Mouse (Mus musculus): Measurements from ENCODE around the gene Krt24. TPM values are rescaled to one million over a fixed set of nuclear protein-coding genes. Genes with fewer than 3 reads are reported as not detected.

Krt24 gene
- 2.9 and 4.7 TPM in 2 replicates for polyA plus RNA-seq (2015; fragmentation: Nextera tagmentation; extraction: Ambion mirVana)

- Histone ChIP-seq H3K9me3 (replicated peaks) (no peaks in the 10 kb centered on the region), H3K27me3 (no peaks in the 10 kb centered on the region), H3K36me3 (no peaks in the 10 kb centered on the region), H3K4me2 (replicated peaks) (no peak within 1 kb of the TSS), H3K9ac (no peak within 1 kb of the TSS), H3K4me3 (replicated peaks) (no peak within 1 kb of the TSS), H3K27ac (replicated peaks) (no peak within 1 kb of the TSS), H3K4me1 (peaks cover 4% of the 10 kb centered on the region)
- 38% methylated on average over 11 of the region's 11 CpGs for WGBS
- ATAC-seq (ENCODE audit: insufficient number of reproducible peaks, low FRiP score, low TSS enrichment, low read depth) = peak; percentile 51; the same call in 1 of the 2 replicates
Observed at GRCm38 (mm10) chr11:99284833-99285312, at the start of gene Krt24. Gene Krt24 (minus strand): TSS chr11:99285262.

DNA sequence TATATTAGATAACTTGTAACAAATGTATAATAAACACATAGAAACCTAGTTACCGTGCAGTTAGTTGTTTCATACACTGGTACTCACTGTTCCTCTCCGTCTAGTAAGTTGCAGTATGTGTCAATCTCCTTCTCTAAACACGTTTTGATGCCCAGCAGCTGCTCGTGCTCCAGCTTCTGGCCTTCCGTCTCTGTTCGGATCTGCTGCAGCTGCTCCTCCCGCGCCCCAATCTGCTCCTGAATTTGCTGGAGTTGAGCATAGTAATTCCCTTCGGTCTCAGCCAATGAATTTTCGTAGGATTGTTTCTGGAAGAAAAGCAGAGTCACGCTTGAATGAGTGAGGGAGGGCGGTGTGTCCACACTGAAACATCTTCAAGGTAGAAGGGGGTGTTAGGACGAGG is 48.4 kb upstream of the Krt24 start:
- Histone ChIP-seq H3K27ac (replicated peaks) (no peak overlapping the region), H3K27me3 (no peaks in the 10 kb centered on the region), H3K4me2 (replicated peaks) (no peak overlapping the region), H3K9ac (no peak overlapping the region), H3K36me3 (no peaks in the 10 kb centered on the region), H3K4me1 (no peaks in the 10 kb centered on the region), H3K4me3 (replicated peaks) (no peak overlapping the region), H3K9me3 (replicated peaks) (no peaks in the 10 kb centered on the region)
- no peak for ATAC-seq (ENCODE audit: insufficient number of reproducible peaks, low FRiP score, low TSS enrichment, low read depth)
- WGBS = 63% methylated on average over 13 of the region's 13 CpGs

- H3K27ac ChIP-seq (replicated peaks) = no peak overlapping the region
- no peaks in the 10 kb centered on the region for H3K9me3 ChIP-seq (replicated peaks)
- H3K27me3 ChIP-seq = no peaks in the 10 kb centered on the region
- no peak overlapping the region for H3K4me2 ChIP-seq (replicated peaks)
- WGBS = 70% methylated on average over 2 of the region's 2 CpGs
- no peaks in the 10 kb centered on the region for H3K36me3 ChIP-seq
- H3K4me1 ChIP-seq = no peaks in the 10 kb centered on the region
- H3K9ac ChIP-seq = no peak overlapping the region
- no peak overlapping the region for H3K4me3 ChIP-seq (replicated peaks)
- ATAC-seq (ENCODE audit: insufficient number of reproducible peaks, low FRiP score, low TSS enrichment, low read depth) = no peak
Observed at GRCm38 (mm10) chr11:99329655-99330054, 44.6 kb upstream of the Krt24 start.

DNA sequence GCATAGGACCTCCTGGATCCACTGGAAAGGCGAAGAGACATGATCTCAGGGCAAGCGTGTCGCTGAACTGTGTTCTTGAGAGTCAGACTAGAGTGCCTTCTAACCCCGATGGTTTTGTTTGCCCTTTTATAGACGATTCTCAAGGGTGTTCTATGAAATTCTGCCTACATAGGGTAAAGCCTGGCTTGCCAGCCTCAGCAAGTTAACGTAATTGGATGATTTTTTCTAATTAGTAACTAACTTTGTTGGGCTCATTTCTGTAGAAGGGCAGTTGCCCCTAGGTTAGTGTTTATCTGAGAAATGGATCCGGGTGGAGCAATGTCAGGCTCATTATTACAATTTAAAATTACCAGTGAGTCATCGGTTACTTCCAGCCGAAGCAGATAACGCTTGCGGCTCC is 37.8 kb upstream of the Krt24 start, which contains the start of gene Krt25:
Gene Krt25 (minus strand): TSS at position 101 of the 400 bp plus-strand sequence.
- Histone ChIP-seq H3K27ac (replicated peaks) (no peak within 1 kb of the TSS), H3K9ac (no peak within 1 kb of the TSS), H3K4me1 (0 out of 2 replicates have a peak, but pooled peaks cover 4% of the 10 kb centered on the region), H3K9me3 (replicated peaks) (no peaks in the 10 kb centered on the region), H3K27me3 (no peaks in the 10 kb centered on the region), H3K4me2 (replicated peaks) (no peak within 1 kb of the TSS), H3K36me3 (no peaks in the 10 kb centered on the region), H3K4me3 (replicated peaks) (no peak within 1 kb of the TSS)
- WGBS = 86% methylated on average over 11 of the region's 11 CpGs
- ATAC-seq (ENCODE audit: insufficient number of reproducible peaks, low FRiP score, low TSS enrichment, low read depth) = no peak

DNA sequence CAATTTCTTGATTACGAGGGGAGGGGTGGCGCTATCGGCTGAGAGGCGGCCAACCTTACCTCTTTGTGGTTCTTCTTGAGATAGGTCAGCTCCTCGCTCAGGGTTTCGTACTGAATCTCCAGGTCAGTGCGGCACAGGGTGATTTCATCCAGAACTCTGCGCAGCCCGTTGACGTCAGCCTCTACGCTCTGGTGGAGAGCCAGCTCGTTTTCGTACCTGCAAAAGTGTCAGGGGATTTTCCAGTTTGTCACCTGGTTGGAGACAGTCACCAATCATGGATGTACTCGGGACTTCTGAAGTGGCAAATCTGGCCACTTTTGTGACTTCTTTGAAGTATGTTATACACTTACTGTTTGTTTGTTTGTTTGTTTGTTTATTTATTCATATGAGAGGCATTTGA is 36.0 kb upstream of the Krt24 start:
- H3K27me3 ChIP-seq = no peaks in the 10 kb centered on the region
- H3K4me1 ChIP-seq = 0 out of 2 replicates have a peak, but pooled peaks cover 4% of the 10 kb centered on the region
- no peak overlapping the region for H3K27ac ChIP-seq (replicated peaks)
- H3K4me3 ChIP-seq (replicated peaks) = no peak overlapping the region
- H3K9me3 ChIP-seq (replicated peaks) = no peaks in the 10 kb centered on the region
- no peaks in the 10 kb centered on the region for H3K36me3 ChIP-seq
- no peak for ATAC-seq (ENCODE audit: insufficient number of reproducible peaks, low FRiP score, low TSS enrichment, low read depth)
- 88% methylated on average over 14 of the region's 14 CpGs for WGBS
- no peak overlapping the region for H3K4me2 ChIP-seq (replicated peaks)
- no peak overlapping the region for H3K9ac ChIP-seq

DNA sequence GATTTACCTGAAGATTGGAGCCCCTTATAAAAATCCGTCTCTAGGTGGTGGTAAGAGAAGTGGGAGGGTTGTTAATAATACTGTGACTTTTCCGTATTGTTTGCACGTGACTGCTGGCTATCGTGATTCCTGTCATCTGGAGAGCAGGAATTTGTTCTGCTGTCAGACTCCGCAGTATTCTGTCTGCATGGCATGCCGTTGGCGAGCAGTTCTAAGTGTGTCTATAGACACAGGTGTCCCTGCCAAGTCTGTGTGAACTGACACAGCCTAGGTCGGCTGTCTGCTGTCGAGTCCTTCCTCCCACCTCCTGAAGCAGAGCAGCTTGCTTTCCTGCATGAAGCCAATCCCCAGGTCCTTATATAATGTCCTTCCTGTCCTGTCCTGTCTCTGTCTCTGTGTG is 34.1 kb upstream of the Krt24 start:
- Histone ChIP-seq H3K4me1 (0 out of 2 replicates have a peak, but pooled peaks cover 4% of the 10 kb centered on the region), H3K9me3 (replicated peaks) (no peaks in the 10 kb centered on the region), H3K27me3 (no peaks in the 10 kb centered on the region), H3K36me3 (no peaks in the 10 kb centered on the region), H3K4me3 (replicated peaks) (no peak overlapping the region), H3K4me2 (replicated peaks) (no peak overlapping the region), H3K9ac (no peak overlapping the region), H3K27ac (replicated peaks) (no peak overlapping the region)
- 45% methylated on average over 9 of the region's 9 CpGs for WGBS
- no peak for ATAC-seq (ENCODE audit: insufficient number of reproducible peaks, low FRiP score, low TSS enrichment, low read depth)

DNA sequence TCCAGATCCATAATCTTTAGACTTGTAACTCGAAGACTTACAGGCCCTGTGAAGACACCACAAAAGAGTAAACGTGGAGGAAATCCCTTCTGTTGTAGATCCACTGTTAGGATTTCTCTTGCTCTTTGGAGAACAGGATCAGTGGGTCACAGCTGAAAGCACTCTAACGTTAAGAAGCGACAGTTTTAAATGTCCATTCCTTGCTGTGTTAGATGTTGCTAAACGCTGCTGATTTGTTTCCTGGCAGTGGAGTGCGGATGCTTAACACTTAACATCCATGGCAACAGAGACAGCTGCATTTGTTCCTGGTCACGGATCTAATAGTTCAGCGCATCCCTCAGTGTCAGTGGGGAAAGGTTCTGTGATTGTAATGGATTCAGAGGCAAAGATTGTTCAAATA is 31.5 kb upstream of the Krt24 start:
- H3K36me3 ChIP-seq = no peaks in the 10 kb centered on the region
- no peaks in the 10 kb centered on the region for H3K27me3 ChIP-seq
- no peak overlapping the region for H3K9ac ChIP-seq
- 53% methylated on average over 8 of the region's 8 CpGs for WGBS
- H3K4me2 ChIP-seq (replicated peaks) = no peak overlapping the region
- no peak for ATAC-seq (ENCODE audit: insufficient number of reproducible peaks, low FRiP score, low TSS enrichment, low read depth)
- no peak overlapping the region for H3K27ac ChIP-seq (replicated peaks)
- 0 out of 2 replicates have a peak, but pooled peaks cover 4% of the 10 kb centered on the region for H3K4me1 ChIP-seq
- no peak overlapping the region for H3K4me3 ChIP-seq (replicated peaks)
- H3K9me3 ChIP-seq (replicated peaks) = no peaks in the 10 kb centered on the region

DNA sequence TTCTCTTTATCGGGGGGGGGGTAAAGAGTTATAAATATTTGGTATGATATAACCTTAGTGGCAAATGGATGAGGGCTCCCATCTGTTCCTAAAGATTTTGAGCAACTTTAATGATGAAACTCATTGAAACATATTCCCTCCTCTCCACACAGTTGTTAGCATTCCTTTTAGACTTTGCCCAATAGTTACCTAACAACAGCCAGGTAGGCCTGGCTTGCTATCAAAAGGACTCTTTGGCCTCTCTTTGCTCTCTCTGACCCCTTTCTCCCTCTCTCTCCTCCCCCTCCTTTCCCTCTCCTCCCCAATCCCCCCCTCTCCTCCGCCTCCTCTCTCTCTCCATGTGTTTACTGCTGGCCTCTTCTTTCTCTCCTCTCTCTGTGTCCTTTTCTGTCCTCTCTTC is 29.5 kb upstream of the Krt24 start:
- Histone ChIP-seq H3K27ac (replicated peaks) (no peak overlapping the region), H3K4me2 (replicated peaks) (no peak overlapping the region), H3K9me3 (replicated peaks) (no peaks in the 10 kb centered on the region), H3K4me1 (0 out of 2 replicates have a peak, but pooled peaks cover 4% of the 10 kb centered on the region), H3K36me3 (no peaks in the 10 kb centered on the region), H3K27me3 (no peaks in the 10 kb centered on the region), H3K9ac (no peak overlapping the region), H3K4me3 (replicated peaks) (no peak overlapping the region)
- no peak for ATAC-seq (ENCODE audit: insufficient number of reproducible peaks, low FRiP score, low TSS enrichment, low read depth)
- 77% methylated on average over 2 of the region's 2 CpGs for WGBS

DNA sequence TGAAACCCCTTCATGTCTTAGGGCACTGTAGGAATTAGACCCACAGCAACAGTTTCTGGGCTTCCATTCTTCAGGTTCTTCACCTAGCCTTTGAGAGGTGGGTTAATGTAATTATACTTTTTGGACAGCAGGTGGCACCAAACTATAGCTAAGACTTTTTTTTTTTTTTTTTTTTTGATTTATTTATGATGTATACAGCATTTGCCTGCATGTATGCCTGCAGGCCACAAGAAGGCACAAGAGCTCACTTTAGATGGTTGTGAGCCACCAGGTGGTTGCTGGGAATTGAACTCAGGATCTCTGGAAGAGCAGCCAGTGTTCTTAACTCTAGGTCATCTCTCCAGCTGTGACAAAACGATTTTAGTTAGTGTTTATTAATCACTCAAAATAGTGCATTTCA is 25.8 kb upstream of the Krt24 start:
- WGBS = 79% methylated on average over 1 of the region's 1 CpGs
- no peaks in the 10 kb centered on the region for H3K9me3 ChIP-seq (replicated peaks)

DNA sequence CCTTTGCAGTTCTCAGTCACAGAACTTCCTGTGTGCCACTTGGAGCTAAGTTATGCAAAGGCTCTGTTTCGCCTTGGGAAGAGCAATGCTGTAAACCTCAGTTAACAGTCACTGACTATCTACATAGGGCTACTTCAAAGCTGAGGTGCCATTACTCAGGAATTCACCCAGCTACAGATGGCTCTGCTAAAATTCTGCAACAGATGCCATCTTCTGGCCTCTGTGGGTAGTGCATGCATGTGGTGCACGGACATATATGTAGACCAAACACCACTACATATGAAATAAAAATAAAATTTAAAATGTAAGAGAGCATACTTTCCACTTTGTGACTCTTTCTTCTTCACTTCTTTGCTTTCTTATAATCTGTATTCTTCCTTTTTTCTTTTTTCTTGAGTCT is 22.5 kb upstream of the Krt24 start:
- ATAC-seq (ENCODE audit: insufficient number of reproducible peaks, low FRiP score, low TSS enrichment, low read depth) = no peak
- H3K9me3 ChIP-seq (replicated peaks) = no peaks in the 10 kb centered on the region
- H3K4me3 ChIP-seq (replicated peaks) = no peak overlapping the region
- H3K27me3 ChIP-seq = no peaks in the 10 kb centered on the region
- no peak overlapping the region for H3K27ac ChIP-seq (replicated peaks)
- H3K4me2 ChIP-seq (replicated peaks) = no peak overlapping the region
- H3K36me3 ChIP-seq = no peaks in the 10 kb centered on the region
- H3K4me1 ChIP-seq = no peaks in the 10 kb centered on the region
- WGBS = 31% methylated on average over 2 of the region's 2 CpGs
- H3K9ac ChIP-seq = no peak overlapping the region

More for the DNA sequence above, 25.8 kb upstream of the Krt24 start:
- ATAC-seq (ENCODE audit: insufficient number of reproducible peaks, low FRiP score, low TSS enrichment, low read depth) = no peak
- no peak overlapping the region for H3K27ac ChIP-seq (replicated peaks)
- H3K4me2 ChIP-seq (replicated peaks) = no peak overlapping the region
- no peaks in the 10 kb centered on the region for H3K4me1 ChIP-seq
- no peaks in the 10 kb centered on the region for H3K36me3 ChIP-seq
- H3K9ac ChIP-seq = no peak overlapping the region
- H3K27me3 ChIP-seq = no peaks in the 10 kb centered on the region
- H3K4me3 ChIP-seq (replicated peaks) = no peak overlapping the region

- WGBS = 55% methylated on average over 5 of the region's 5 CpGs
- H3K9ac ChIP-seq = no peak overlapping the region
- no peak overlapping the region for H3K4me3 ChIP-seq (replicated peaks)
- H3K36me3 ChIP-seq = no peaks in the 10 kb centered on the region
- H3K4me1 ChIP-seq = no peaks in the 10 kb centered on the region
- H3K27ac ChIP-seq (replicated peaks) = no peak overlapping the region
- H3K9me3 ChIP-seq (replicated peaks) = no peaks in the 10 kb centered on the region
- H3K27me3 ChIP-seq = no peaks in the 10 kb centered on the region
- no peak overlapping the region for H3K4me2 ChIP-seq (replicated peaks)
- ATAC-seq (ENCODE audit: insufficient number of reproducible peaks, low FRiP score, low TSS enrichment, low read depth) = no peak
Observed at GRCm38 (mm10) chr11:99295039-99295438, 10.0 kb upstream of the Krt24 start.

- Histone ChIP-seq H3K9ac (no peak overlapping the region), H3K4me1 (no peaks in the 10 kb centered on the region), H3K4me2 (replicated peaks) (no peak overlapping the region), H3K36me3 (no peaks in the 10 kb centered on the region), H3K9me3 (replicated peaks) (no peaks in the 10 kb centered on the region), H3K4me3 (replicated peaks) (no peak overlapping the region), H3K27ac (replicated peaks) (no peak overlapping the region), H3K27me3 (no peaks in the 10 kb centered on the region)
- WGBS = 56% methylated on average over 5 of the region's 5 CpGs
- no peak for ATAC-seq (ENCODE audit: insufficient number of reproducible peaks, low FRiP score, low TSS enrichment, low read depth)
Observed at GRCm38 (mm10) chr11:99292846-99293245, 7.8 kb upstream of the Krt24 start.

All from embryonic facial prominence, embryonic 15.5 days (tissue).